Mouse (Mus musculus) kidney, embryonic 15.5 days (tissue): ENCODE data around the gene Kirrel3. TPM values are rescaled to one million over a fixed set of nuclear protein-coding genes. Genes with fewer than 3 reads are reported as not detected.

Experiments
- ATAC-seq: fragments of 200-750 bp; cut with Nextera tagmentation; replicated peaks from 2 replicates; pipeline ENCODE4 v1.8.0; 2017; ENCODE audit warnings: moderate TSS enrichment; ENCODE audit not compliant: low FRiP score
- H3K27ac ChIP-seq: fragments of 300-500 bp; sonication (generic); 2 replicates; pipeline ENCODE4 v1.5.1; 2015; ENCODE audit warnings: mild to moderate bottlenecking, inconsistent platforms
- H3K27me3 ChIP-seq: fragments of 300-500 bp; sonication (generic); 2 replicates; pipeline ENCODE4 v1.6.1; 2015; ENCODE audit warnings: inconsistent platforms
- H3K36me3 ChIP-seq: fragments of 300-500 bp; sonication (generic); 2 replicates; pipeline ENCODE4 v1.6.1; 2015; ENCODE audit warnings: inconsistent platforms
- H3K4me1 ChIP-seq: fragments of 300-500 bp; sonication (generic); 2 replicates; pipeline ENCODE4 v1.6.1; 2015; ENCODE audit warnings: inconsistent platforms
- H3K4me2 ChIP-seq: fragments of 300-500 bp; sonication (generic); 2 replicates; pipeline ENCODE4 v1.6.1; 2015; ENCODE audit warnings: moderate library complexity, mild to moderate bottlenecking, inconsistent platforms
- H3K4me3 ChIP-seq: fragments of 300-500 bp; sonication (generic); replicated peaks from 2 replicates; pipeline ENCODE4 v1.5.1; 2015; ENCODE audit warnings: mild to moderate bottlenecking, inconsistent platforms
- H3K9ac ChIP-seq: fragments of 300-500 bp; sonication (generic); 2 replicates; pipeline ENCODE4 v1.6.1; 2015; ENCODE audit warnings: mild to moderate bottlenecking, inconsistent platforms
- H3K9me3 ChIP-seq: fragments of 300-500 bp; sonication (generic); replicated peaks from 2 replicates; pipeline ENCODE4 v1.6.1; 2016; ENCODE audit warnings: inconsistent platforms
- WGBS: fragments of 180-500 bp; shearing (Covaris S2); methylation state at CpG from one replicate; pipeline ENCODE4 v1.1.7; 2015; ENCODE audit warnings: mixed read lengths; 5-methylcytosine and 5-hydroxymethylcytosine counted together
- polyA plus RNA-seq: library from polyadenylated mRNA; unstranded; fragments of >200 nt; fragmentation: Nextera tagmentation; extraction: Ambion mirVana; gene quantifications from 2 replicates; pipeline ENCODE4 v1.2.1, GENCODE M21; 2015

Gene Kirrel3
- polyA plus RNA-seq, 1 experiment from 2014 or later = 3.4 TPM

DNA sequence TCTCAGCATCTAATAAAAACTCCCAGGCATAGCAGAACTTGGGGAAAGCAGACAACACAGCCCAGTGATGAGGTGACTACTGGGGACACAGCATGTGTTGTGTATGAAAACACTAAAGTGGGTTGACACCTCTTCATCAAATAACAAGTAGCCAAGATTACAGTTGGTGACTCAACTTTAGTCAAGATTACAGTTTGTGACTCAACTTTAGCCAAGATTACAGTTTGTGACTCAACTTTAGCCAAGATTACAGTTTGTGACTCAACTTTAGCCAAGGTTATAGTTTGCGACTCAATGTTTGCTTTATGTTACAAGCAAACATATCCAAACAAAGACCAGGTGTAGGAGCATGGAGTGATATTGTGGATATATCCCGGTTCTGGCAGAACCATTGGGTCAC, 7.2 kb upstream of the Kirrel3 start:
- no peak overlapping the region for H3K4me3 ChIP-seq
- ATAC-seq = no peak
- no peaks in the 10 kb centered on the region for H3K9me3 ChIP-seq
- no peaks in the 10 kb centered on the region for H3K36me3 ChIP-seq
- 87% methylated on average over 2 of the region's 2 CpGs for WGBS
- H3K9ac ChIP-seq = no peak overlapping the region
- 0 out of 2 replicates have a peak, but pooled peaks cover 2% of the 10 kb centered on the region for H3K27me3 ChIP-seq
- no peak overlapping the region for H3K4me2 ChIP-seq
- H3K27ac ChIP-seq = no peak overlapping the region
- no peaks in the 10 kb centered on the region for H3K4me1 ChIP-seq

DNA sequence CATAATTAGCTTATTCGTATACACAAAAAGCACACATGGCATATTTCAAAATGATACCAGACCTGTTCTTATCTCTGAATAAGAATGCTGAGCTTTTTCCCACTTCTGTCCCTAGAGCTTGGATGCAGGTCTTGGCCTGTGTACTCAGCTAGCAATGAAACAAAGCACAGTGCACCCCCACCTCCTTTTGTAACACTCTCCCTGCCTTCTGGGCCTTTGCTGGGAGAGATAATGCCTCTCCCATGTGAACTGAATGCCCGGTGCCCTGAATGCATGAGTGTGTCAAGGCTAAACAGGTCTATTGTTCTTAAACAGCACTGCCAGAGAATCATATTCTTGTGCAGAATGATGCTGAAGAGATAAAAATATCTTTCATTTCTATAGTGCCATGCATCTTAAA, 2.5 kb upstream of the Kirrel3 start:
- Histone ChIP-seq H3K9ac (no peak overlapping the region), H3K36me3 (no peaks in the 10 kb centered on the region), H3K4me3 (no peak overlapping the region), H3K9me3 (no peaks in the 10 kb centered on the region), H3K4me1 (peaks cover 15% of the 10 kb centered on the region), H3K27me3 (peaks cover 44% of the 10 kb centered on the region), H3K4me2 (no peak overlapping the region), H3K27ac (no peak overlapping the region)
- WGBS = 77% methylated on average over 2 of the region's 2 CpGs
- ATAC-seq = no peak

DNA sequence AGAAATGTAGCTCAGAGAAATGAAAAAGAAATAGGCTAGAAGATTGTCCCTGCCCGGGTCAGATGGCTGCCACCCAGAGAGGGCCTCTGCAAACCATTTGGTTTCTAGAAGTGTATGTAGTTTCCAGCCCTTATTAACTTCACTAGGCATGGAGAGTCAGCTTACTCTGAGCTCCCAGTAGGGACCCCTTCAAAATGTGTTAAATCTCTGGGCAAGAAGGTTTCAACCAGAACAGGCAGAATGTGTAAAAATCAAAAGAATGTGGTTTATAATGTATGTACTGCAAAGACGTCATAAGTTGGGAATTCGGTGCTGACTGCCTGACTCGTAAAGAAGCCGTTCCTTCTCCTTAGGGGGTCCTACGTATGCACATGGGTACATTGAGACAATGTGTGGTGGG, 1.0 kb upstream of the Kirrel3 start:
- Histone ChIP-seq H3K27ac (no peak overlapping the region), H3K36me3 (no peaks in the 10 kb centered on the region), H3K4me3 (no peak overlapping the region), H3K9me3 (no peaks in the 10 kb centered on the region), H3K4me1 (peaks cover 26% of the 10 kb centered on the region), H3K9ac (no peak overlapping the region), H3K4me2 (no peak overlapping the region), H3K27me3 (peaks cover 56% of the 10 kb centered on the region)
- WGBS = 60% methylated on average over 6 of the region's 6 CpGs
- no peak for ATAC-seq

DNA sequence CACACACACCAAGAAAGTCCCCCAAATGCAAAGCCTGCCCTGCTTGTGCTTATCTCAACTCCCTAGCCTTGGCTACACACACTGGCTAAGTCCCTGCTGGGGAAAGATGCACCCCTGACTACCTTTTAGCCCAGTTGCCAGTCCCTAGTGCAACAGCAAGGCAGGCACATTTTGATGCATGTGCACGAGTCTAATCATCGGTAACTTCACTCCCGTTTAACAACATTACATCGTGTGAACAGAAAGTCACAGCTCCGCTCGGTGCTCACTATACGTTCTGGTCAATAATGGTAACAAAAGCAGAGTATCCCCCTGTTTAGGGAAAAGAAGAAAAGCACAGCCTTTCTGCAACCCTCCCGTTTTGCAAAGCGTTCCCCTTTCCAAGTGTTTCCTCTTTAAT, 2.6 kb downstream of the Kirrel3 start:
- peak overlapping the region; percentile 69 for H3K4me3 ChIP-seq
- peak overlapping the region; percentile 96 for H3K4me2 ChIP-seq
- H3K36me3 ChIP-seq = no peaks in the 10 kb centered on the region
- H3K9me3 ChIP-seq = no peaks in the 10 kb centered on the region
- H3K4me1 ChIP-seq = peaks cover 28% of the 10 kb centered on the region
- ATAC-seq = no peak
- H3K9ac ChIP-seq = peak overlapping the region; percentile 53
- 2% methylated on average over 9 of the region's 9 CpGs for WGBS
- peaks cover 91% of the 10 kb centered on the region for H3K27me3 ChIP-seq
- H3K27ac ChIP-seq = no peak overlapping the region

- peaks cover 90% of the 10 kb centered on the region for H3K27me3 ChIP-seq
- no peaks in the 10 kb centered on the region for H3K9me3 ChIP-seq
- peak overlapping the region; percentile 69 for H3K4me3 ChIP-seq
- ATAC-seq = peak; percentile 49; the same call in 1 of the 2 replicates
- H3K4me1 ChIP-seq = peaks cover 28% of the 10 kb centered on the region
- H3K36me3 ChIP-seq = no peaks in the 10 kb centered on the region
- H3K27ac ChIP-seq = no peak overlapping the region
- H3K9ac ChIP-seq = peak overlapping the region; percentile 53
- peak overlapping the region; percentile 96 for H3K4me2 ChIP-seq
- under 1% methylated on average over 53 of the region's 53 CpGs for WGBS
Measured at GRCm38 (mm10) chr9:34488700-34489315, 3.1 kb downstream of the Kirrel3 start.

DNA sequence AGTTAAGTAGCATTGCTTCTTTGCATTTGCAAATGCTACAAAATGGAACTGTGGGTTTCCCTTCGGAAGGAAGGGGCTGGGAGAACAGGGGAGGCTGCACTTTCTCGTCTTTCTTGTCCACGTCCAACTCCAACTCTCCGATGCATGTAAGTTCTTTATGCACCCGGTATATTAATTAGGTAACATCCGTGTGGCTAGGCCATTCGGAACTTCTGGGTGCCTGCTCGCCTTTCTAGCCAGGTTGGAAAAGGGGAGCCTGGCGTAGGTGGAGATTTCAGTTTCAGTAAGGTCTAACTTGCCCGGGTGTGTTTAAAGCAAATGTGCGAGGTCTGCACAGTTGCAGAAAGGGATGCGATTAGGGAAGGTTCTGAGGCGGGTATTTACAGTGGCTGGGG, 3.6 kb downstream of the Kirrel3 start:
- H3K4me1 ChIP-seq = peaks cover 28% of the 10 kb centered on the region
- ATAC-seq = no peak
- 2% methylated on average over 13 of the region's 13 CpGs for WGBS
- peaks cover 92% of the 10 kb centered on the region for H3K27me3 ChIP-seq
- no peaks in the 10 kb centered on the region for H3K9me3 ChIP-seq
- H3K27ac ChIP-seq = no peak overlapping the region
- no peaks in the 10 kb centered on the region for H3K36me3 ChIP-seq
- peak overlapping the region; percentile 53 for H3K9ac ChIP-seq
- peak overlapping the region; percentile 69 for H3K4me3 ChIP-seq
- H3K4me2 ChIP-seq = peak overlapping the region; percentile 96

- H3K4me1 ChIP-seq = peaks cover 28% of the 10 kb centered on the region
- no peaks in the 10 kb centered on the region for H3K9me3 ChIP-seq
- no peaks in the 10 kb centered on the region for H3K36me3 ChIP-seq
- peak overlapping the region; percentile 96 for H3K4me2 ChIP-seq
- ATAC-seq = no peak
- peaks cover 90% of the 10 kb centered on the region for H3K27me3 ChIP-seq
- 19% methylated on average over 5 of the region's 5 CpGs for WGBS
- H3K9ac ChIP-seq = no peak overlapping the region
- no peak overlapping the region for H3K27ac ChIP-seq
- H3K4me3 ChIP-seq = peak overlapping the region; percentile 69
Measured at GRCm38 (mm10) chr9:34489760-34490159, 4.1 kb downstream of the Kirrel3 start.

- peaks cover 82% of the 10 kb centered on the region for H3K27me3 ChIP-seq
- no peak overlapping the region for H3K4me2 ChIP-seq
- peaks cover 15% of the 10 kb centered on the region for H3K4me1 ChIP-seq
- no peak for ATAC-seq
- H3K9me3 ChIP-seq = no peaks in the 10 kb centered on the region
- no peak overlapping the region for H3K4me3 ChIP-seq
- 60% methylated on average over 3 of the region's 3 CpGs for WGBS
- H3K27ac ChIP-seq = no peak overlapping the region
- H3K36me3 ChIP-seq = no peaks in the 10 kb centered on the region
- no peak overlapping the region for H3K9ac ChIP-seq
Measured at GRCm38 (mm10) chr9:34492121-34492520, 6.4 kb downstream of the Kirrel3 start.

- peaks cover 10% of the 10 kb centered on the region for H3K4me1 ChIP-seq
- H3K9ac ChIP-seq = no peak overlapping the region
- no peak overlapping the region for H3K4me2 ChIP-seq
- H3K36me3 ChIP-seq = no peaks in the 10 kb centered on the region
- H3K27ac ChIP-seq = no peak overlapping the region
- no peaks in the 10 kb centered on the region for H3K9me3 ChIP-seq
- ATAC-seq = no peak
- peaks cover 79% of the 10 kb centered on the region for H3K27me3 ChIP-seq
- 48% methylated on average over 2 of the region's 2 CpGs for WGBS
- H3K4me3 ChIP-seq = no peak overlapping the region
Measured at GRCm38 (mm10) chr9:34493571-34493970, 7.9 kb downstream of the Kirrel3 start.

GRCm38 (mm10) chr9:34498126-34498525, 12.4 kb downstream of the Kirrel3 start:
- Histone ChIP-seq H3K4me2 (no peak overlapping the region), H3K27ac (no peak overlapping the region), H3K4me3 (no peak overlapping the region), H3K9ac (no peak overlapping the region), H3K36me3 (no peaks in the 10 kb centered on the region), H3K9me3 (no peaks in the 10 kb centered on the region), H3K4me1 (no peaks in the 10 kb centered on the region), H3K27me3 (peaks cover 37% of the 10 kb centered on the region)
- ATAC-seq = no peak
- WGBS = 78% methylated on average over 2 of the region's 2 CpGs

DNA sequence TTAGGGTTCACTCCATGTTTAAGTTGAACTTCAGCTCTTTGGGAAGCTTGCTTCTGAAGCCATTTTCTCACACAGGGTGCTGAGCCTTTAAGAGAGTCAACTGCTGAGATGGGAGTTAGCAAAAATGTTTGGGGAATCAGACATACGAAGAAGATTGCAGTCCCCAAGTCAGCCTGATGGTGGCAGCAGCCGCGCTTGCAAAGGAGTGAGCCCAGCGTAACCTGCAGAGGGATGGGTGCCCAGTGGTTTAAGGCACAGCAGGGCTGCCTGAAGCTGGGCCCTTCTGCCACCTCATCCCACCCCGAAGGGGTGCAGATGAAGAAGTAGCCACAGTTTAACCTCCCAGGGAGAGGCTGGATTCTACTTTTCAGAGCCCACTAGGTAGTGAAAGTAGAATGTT, 13.0 kb downstream of the Kirrel3 start:
- Histone ChIP-seq H3K4me1 (no peaks in the 10 kb centered on the region), H3K9ac (no peak overlapping the region), H3K27ac (no peak overlapping the region), H3K27me3 (peaks cover 31% of the 10 kb centered on the region), H3K4me3 (no peak overlapping the region), H3K9me3 (no peaks in the 10 kb centered on the region), H3K4me2 (no peak overlapping the region), H3K36me3 (no peaks in the 10 kb centered on the region)
- ATAC-seq = no peak
- 8% methylated on average over 5 of the region's 5 CpGs for WGBS

GRCm38 (mm10) chr9:34507164-34507563, 21.5 kb downstream of the Kirrel3 start:
- no peaks in the 10 kb centered on the region; the same call in 1 of the 2 replicates for H3K27me3 ChIP-seq
- 77% methylated on average over 2 of the region's 2 CpGs for WGBS
- H3K4me2 ChIP-seq = no peak overlapping the region
- no peak for ATAC-seq
- H3K27ac ChIP-seq = no peak overlapping the region
- H3K9me3 ChIP-seq = no peaks in the 10 kb centered on the region
- no peaks in the 10 kb centered on the region for H3K36me3 ChIP-seq
- H3K4me3 ChIP-seq = no peak overlapping the region
- H3K4me1 ChIP-seq = no peaks in the 10 kb centered on the region
- H3K9ac ChIP-seq = no peak overlapping the region

DNA sequence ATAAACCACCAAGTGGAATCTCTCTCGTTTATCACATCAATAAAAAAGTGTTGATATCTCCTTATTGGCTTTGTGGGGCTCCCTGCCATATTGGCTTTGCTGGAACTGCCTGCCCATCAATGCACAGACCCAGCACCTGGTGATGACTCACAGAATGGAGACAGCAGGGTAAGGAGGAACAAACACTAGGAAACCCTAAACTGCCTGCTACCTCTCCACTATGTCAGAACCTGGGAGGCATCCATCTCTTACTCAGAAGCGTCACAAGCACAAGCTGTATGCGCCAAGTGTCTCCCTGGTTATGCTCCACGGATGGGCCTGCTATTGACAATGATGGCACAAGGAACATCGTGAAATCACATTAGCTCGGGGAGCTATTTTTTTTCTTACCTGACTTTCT, 33.2 kb downstream of the Kirrel3 start:
- Histone ChIP-seq H3K4me2 (no peak overlapping the region), H3K4me1 (0 out of 2 replicates have a peak, but pooled peaks cover 9% of the 10 kb centered on the region), H3K4me3 (no peak overlapping the region), H3K9ac (no peak overlapping the region), H3K27ac (no peak overlapping the region), H3K36me3 (no peaks in the 10 kb centered on the region), H3K9me3 (no peaks in the 10 kb centered on the region), H3K27me3 (0 out of 2 replicates have a peak, but pooled peaks cover 6% of the 10 kb centered on the region)
- ATAC-seq = no peak
- 86% methylated on average over 6 of the region's 6 CpGs for WGBS
